Mouse (Mus musculus) adrenal gland, adult 18-20 months (tissue): ENCODE results near the gene Dock9. TPM values are rescaled to one million over a fixed set of nuclear protein-coding genes. Genes with fewer than 3 reads are reported as not detected.
"Not testable (repeated sequence)": the region's sequence is repeated elsewhere in the genome, so short reads cannot be mapped to it uniquely, and the experiment has no call there.

Experiments used
- DNase-seq, 2 experiments: peaks; one replicate each; pipeline ENCODE4 v3.0.0; 2021 to 2022; ENCODE audit warnings: low spot score in 2 of 2
- total RNA-seq, 2 experiments: library from RNA; stranded (reverse); gene quantifications; 1 replicate in 1 of 2; 2 replicates in 1 of 2; pipeline ENCODE4 v1.2.3; 2021

The Dock9 gene
- total RNA-seq, 2 experiments from 2014 or later: 19.7 to 24.3 TPM

DNA sequence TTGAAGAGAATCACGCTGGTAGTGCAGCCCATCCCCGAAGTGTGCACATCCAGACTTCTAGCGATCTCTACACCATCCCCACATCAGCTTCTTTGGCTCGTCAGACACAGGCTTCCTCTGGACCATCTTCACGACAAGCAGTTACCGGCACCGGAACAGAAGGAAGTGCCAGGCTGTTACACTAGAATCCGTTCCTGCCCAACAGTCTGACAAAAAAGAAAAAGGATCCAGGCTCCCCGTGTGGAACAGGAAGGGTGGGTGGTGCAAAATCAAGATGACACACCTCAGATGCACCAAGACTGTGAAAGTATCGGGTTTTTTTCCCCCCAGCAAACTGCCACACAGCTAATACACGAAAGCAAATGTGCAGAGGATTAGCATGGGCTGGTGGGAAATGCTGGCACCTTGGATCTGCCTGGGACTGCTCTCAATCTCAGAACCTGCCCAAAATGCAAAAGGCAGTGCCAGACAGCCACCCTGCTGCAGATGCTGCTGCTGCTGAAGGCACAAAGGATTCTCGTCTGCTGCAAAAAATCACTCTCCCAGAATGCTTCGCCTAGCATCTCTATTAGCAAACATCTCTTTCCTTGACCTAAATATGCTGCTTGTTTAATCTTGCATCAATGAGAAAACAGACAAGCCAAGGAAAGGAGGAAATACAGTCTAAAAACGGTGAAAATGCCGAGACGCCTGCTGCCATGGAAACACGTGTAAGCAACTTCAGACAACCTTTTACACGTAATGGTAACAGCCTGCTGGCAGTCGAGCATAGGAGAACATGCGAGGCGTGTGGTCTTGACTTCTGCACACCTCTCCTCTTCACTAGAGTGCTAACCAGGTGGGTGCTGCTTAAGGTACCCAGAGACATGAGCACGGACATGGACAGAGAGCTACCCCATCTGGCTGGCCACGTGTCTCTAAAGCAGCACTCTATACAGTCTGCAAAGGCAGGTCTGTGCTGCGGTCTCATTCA, 58.9 kb downstream of the Dock9 start:
- no peak for DNase-seq

GRCm38 (mm10) chr14:121737277-121737676, 60.4 kb downstream of the Dock9 start:
- DNase-seq: no peak

DNA sequence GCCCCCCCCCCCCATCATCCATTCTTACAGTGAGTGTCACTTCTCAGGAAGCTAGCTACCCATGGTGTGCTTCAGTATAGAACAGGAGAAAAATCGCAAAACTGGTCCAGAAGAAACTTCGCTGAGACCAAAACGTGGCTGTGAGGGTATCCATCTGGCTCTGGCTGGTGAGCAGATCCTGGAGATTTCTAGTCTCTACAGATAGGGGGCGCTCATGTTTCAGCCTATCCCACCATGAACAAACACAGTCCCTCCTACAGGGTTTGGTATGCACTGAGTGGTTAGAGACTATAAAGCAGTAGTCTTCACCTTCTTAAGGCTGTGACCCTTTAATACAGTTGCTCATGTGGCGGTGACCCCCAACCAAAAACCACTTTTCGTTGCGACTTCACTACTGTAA, 62.0 kb downstream of the Dock9 start:
- no peak for DNase-seq

DNA sequence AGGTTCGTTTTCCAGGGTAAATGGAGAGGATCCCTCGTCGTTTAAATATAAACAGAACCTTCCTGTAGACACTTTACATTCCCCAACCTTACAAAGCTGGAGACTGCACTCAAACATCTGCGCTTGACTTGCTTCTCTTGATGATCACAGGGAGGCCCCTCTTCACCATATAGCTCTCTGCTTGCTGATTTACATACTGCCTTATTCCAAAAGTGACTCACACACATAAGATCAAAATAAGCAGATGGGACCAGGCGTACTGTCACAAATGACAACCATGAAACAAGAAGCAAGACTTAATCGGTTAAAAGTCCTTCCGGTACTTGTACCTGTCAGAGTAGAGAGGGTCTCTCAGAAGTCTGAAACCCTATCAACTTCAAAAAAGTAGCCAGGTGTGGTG, 63.4 kb downstream of the Dock9 start:
- DNase-seq: no peak

DNA sequence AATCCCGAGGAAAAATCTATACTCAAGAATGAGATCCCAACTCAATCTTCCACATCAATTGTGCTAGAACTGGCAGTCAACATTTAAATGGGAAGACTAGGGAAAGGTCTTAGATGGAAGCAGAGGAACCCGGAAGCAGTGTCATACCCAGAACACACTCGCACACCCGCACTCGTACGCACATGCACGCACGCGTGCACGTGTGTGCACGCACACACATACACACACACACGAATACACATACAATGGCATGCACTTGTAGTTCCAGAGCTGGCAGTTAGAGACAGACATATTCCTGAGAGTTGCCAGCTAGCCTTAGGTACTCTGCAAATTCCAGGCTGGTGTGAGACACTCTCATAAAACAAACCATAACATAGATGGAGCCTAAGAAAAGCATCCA, 63.9 kb downstream of the Dock9 start:
- no peak for DNase-seq

DNA sequence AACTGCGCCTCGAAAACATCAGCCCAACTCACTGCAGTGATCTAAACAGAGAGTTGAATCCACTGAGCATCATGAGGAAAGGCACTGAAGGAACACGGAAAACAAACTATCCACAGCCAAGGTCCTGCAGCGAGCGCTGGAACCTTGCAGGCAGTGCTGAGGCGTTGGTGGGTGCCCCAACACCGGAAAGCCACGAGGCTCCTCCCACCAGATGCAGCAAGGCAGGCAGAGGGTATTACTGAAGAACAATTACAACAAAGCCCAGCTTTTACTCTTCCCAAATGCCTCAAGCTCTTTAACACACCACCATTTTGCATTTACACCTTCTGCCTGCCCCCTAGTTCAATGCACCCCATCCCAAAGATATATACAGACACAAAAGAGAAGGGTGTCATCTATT, 65.4 kb downstream of the Dock9 start:
- no peak for DNase-seq

DNA sequence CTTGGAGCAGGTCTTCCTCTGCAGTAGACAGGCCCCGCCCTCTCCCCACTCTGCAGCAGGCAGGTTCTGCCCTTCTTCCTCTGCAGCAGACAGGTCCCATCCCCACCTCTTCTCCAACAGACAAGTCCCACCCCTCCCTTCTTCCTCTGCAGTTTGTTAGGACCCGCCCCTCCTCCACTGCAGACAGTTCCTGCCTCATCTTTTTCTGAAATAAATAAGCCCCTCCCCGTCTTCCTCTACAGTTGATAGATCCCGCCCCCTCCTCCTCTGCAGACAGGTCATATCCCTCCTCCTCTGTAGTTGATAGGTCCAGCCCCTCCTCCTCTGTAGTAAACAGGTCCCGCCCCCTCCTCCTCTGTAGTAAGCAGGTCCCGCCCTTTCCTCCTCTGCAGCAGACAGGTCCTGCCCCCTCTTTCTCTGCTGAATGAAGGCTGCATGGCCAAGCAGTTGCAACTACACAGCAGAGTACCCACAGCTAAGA, 65.9 kb downstream of the Dock9 start:
- no peak for DNase-seq

GRCm38 (mm10) chr14:121730966-121731365, 66.7 kb downstream of the Dock9 start:
- DNase-seq: no peak

- no peak for DNase-seq
These were observed 69.6 kb downstream of the Dock9 start for GRCm38 (mm10) chr14:121727996-121728395.

- no peak for DNase-seq
These were observed 73.1 kb downstream of the Dock9 start for GRCm38 (mm10) chr14:121724501-121724900.

- no peak for DNase-seq
These were observed 74.9 kb downstream of the Dock9 start for GRCm38 (mm10) chr14:121722774-121723173.

DNA sequence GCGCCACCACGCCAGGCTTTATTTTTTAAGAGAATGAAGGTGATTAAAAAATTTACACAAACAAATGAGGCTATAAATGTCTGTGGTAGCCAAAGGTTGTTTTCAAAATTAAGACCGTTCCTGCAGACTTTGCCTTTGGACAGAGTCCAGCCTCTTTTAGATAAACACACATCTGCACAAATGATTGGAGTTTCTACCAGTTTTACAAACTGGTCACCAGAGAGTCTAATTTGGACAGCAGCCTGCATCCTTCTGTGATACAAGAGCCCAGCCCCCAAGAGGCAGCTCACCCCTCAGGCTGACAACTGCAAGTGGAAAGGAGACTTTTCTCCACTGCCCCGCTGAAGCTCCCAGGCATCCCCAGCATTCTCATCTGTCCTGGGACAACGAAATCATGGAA, 76.2 kb downstream of the Dock9 start:
- DNase-seq: no peak

DNA sequence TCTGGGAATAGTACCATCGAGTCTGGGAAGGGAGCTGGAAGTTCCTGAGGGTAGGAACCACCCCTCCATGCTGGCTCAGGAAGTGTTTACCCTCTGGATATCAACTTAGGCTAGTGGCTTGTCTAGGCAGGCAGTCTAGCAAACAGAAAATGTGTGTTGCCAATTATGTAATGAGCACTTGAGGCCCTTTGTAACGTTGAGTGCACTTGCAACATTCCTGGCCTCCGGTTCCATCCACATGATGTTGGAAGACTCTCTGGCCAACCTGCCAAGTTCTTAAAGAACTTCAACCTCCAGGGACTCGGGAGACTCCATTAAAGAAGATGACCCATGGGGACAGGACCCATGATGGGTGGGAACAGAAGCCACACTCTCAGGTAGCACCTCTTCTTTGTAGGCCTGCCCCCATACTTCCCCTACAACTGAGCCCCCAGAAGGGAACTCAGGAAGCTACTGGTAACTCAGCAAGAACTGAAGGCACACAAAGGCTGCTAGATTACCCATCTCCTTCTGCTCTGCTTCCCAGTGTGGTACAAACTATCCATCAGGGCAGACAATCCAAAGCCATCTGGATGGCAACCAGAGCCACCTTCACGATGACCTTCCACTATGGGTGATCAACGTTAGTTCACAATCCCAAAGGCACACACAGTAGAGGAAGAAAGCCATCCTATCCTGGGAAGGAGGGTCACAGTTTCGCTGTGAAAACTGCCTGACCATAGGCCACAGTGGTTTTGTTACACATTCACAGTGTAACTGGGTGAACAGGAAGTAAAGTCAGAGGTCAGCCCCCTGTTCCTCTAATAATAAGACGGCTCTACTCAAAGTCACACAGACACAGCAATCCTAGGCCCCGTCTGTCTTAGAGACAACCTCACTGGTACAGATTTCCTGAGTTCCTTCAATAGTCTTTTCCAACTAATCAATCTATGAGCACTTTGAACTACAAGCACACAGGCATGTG, 77.7 kb downstream of the Dock9 start:
- DNase-seq: no peak

- not testable (repeated sequence) for DNase-seq
These were observed 82.8 kb downstream of the Dock9 start for GRCm38 (mm10) chr14:121714799-121715198.

GRCm38 (mm10) chr14:121714268-121714667, 83.4 kb downstream of the Dock9 start:
- DNase-seq: no peak

DNA sequence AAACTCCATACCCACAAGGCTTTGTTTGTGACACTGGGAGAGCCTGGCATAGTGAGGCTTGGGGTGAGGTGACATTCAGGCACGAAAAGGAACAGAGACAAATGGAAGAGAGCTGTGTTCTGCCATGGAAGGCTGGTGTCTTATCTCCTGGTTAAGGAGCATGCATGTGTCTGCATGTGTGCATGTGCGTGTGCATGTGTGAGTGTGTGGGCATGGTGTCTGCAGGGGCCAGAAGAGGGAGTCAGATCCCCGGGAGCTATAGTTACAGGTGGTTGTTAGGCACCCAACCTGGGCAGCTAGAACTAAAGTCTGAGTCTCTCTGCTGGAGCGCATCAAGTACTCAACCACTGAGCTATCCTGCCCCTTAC, 83.8 kb downstream of the Dock9 start:
- DNase-seq: no peak

- DNase-seq: no peak
These were observed 84.3 kb downstream of the Dock9 start for GRCm38 (mm10) chr14:121713166-121713829.

DNA sequence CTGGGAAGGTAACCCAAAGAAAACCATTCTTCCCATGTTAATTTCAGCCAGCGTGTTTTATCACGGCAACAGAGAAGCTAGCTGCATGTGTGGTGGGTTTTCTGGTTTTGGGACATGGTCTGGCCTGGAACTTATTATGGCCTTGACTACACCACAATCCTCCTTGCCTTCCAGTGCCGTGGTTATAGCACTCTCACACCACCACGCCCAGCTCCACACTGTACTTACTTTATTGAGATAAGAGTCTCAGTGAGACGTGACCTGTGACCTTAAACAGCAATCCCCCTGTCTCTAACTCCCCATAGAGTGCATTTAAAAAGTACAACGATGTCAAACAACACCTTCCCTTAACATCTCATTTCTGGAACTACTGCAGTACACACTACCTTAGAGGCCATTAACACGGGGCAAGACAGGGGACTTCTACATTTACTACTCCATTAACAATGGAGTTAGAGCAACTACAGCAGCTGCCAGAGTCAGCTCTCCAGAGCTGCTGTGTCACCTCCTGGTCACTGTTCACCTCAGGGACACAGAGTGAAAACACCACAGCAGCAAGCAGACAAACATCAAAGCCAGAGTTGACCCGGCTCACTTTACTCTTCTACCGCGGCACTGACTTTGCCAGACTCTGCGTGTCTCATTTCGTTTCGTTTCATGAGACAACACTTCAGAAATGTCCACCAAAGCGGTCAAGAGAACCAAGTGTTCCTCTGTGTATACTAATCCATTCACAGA, 86.4 kb downstream of the Dock9 start:
- DNase-seq: peak in 1 of 2 experiments; percentile 18

DNA sequence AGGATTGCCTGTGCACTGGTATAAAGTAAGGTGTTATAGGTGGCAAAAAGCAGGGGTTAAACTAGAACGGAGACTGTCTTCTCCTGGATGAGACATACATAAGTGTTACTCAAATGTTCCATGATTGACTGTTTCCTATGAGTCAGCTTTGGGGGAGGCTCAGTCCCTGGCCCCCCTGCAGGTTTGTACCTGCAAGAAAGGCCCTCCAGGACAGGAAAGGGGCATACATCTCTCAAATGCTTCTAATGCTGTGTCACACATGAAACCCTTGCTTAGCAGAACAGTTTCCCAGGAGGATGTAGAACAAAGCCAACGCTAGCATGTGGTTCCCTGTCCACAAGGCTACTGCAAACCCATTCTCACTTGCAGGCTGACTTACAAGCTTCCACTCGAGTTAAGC, 87.5 kb downstream of the Dock9 start:
- DNase-seq: no peak

DNA sequence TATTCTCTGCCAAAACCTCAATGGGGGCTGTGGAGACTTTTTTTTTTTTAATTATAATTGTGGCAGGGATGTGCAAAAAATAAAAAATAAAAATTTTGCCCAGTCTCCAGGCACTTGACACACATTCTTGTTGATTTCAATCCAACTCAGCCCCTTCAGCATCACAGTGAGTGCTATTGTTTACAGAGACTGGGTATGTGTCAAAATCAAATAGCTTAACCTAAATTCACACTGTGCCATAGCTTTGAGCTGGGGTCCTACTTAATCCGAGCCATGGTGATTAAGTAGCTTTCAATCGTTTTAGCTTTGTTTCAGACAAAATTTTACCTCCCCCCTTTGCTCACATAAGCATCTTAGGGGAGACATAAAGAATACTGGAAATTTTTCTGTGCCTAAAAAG, 89.4 kb downstream of the Dock9 start:
- no peak for DNase-seq
